In the genomic region with DNA sequence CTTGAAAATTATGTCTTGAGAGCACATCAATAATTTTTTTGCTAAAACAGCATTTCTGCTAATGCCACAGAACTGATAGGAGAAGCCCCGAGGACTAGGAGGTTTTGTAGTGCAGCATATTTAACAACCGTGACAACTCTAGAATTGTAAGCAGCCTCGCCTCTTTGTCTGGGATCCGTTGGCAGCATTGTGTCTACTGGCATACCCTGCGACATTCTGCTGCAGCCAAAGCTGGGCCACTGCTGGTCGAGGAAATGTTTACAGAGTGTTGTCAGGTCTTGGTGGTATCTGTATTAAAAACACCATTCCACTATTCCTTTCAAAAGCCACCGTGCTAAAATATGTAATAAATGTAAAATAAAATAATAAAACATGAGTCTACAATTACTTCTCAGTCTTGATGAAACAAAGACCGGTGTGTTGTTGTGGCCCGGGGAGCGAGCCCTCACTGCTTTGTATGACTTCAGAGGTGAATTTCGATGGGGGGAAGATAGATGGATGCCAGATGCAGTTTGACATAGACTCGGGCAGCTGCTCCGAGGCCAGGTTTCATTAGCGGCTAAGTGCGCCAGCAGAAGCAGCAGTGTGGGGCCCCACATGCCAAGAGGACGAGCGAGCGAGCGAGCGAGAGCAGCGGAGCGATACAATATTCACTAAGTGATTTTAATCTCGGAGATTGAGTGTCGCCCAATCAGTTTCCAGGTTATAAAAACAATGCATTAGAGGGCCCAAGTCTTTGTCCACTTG, we compare ENCODE assay signal across 8 mouse cellular contexts.
DNase-seq lines count a peak whose midpoint lies in the region; ATAC-seq and TF ChIP-seq lines count a peak whose summit lies in the region.

No protein-coding gene starts in this region.

- no peak overlapping the region for H3K9ac ChIP-seq in forebrain, embryonic 16.5 days (replicated peaks; ENCODE audit: low read depth, low read length)
- no peak overlapping the region for H3K9ac ChIP-seq in intestine, postnatal 0 days (ENCODE audit: low read depth, low read length)
- 0 out of 2 replicates have a peak overlapping the region, but pooled peaks have one; percentile 29 for H3K9ac ChIP-seq in midbrain, embryonic 14.5 days (replicated peaks; ENCODE audit: low read length)

- no peaks in the 10 kb centered on the region for H3K4me1 ChIP-seq in lung, adult 2 months (ENCODE audit: control insufficient read depth, insufficient read depth, low read length)
- H3K4me1 ChIP-seq in forebrain, embryonic 16.5 days (replicated peaks; ENCODE audit: control insufficient read depth, insufficient read depth, low read length), result no peaks in the 10 kb centered on the region
- no peaks in the 10 kb centered on the region for H3K4me1 ChIP-seq in intestine, postnatal 0 days (replicated peaks; ENCODE audit: control insufficient read depth, insufficient read depth, low read length)
- peaks cover 8% of the 10 kb centered on the region; the same call in 1 of the 2 replicates for H3K4me1 ChIP-seq in midbrain, embryonic 14.5 days (ENCODE audit: control insufficient read depth, insufficient read depth, low read length)

- peak overlapping the region; percentile 23 for H3K4me3 ChIP-seq in lung, adult 2 months (replicated peaks; ENCODE audit: extremely low read depth, low read depth, low read length)
- H3K4me3 ChIP-seq in forebrain, embryonic 16.5 days (replicated peaks; ENCODE audit: low read length), result no peak overlapping the region
- no peak overlapping the region for H3K4me3 ChIP-seq in intestine, postnatal 0 days (ENCODE audit: low read depth, low read length)
- H3K4me3 ChIP-seq in midbrain, embryonic 14.5 days (replicated peaks; ENCODE audit: low read depth, low read length), result no peak overlapping the region

- TF ChIP-seq POLR2A in lung, adult 2 months (IDR thresholded peaks at IDR 0.05; ENCODE audit: borderline replicate concordance, extremely low read depth, low read depth, low read length), result no peak

- H3K4me2 ChIP-seq in forebrain, embryonic 16.5 days (ENCODE audit: low read length), result no peak overlapping the region
- H3K4me2 ChIP-seq in intestine, postnatal 0 days (replicated peaks; ENCODE audit: low read depth), result 0 out of 2 replicates have a peak overlapping the region, but pooled peaks have one; percentile 22
- H3K4me2 ChIP-seq in midbrain, embryonic 14.5 days (ENCODE audit: low read length), result peak overlapping the region; percentile 44

- H3K27ac ChIP-seq in forebrain, embryonic 16.5 days (ENCODE audit: low read length), result peak overlapping the region; percentile 1
- H3K27ac ChIP-seq in intestine, postnatal 0 days (ENCODE audit: low read depth, low read length), result no peak overlapping the region
- H3K27ac ChIP-seq in midbrain, embryonic 14.5 days (replicated peaks; ENCODE audit: low read depth, low read length), result peak overlapping the region; percentile 86

- no peaks in the 10 kb centered on the region for H3K9me3 ChIP-seq in forebrain, embryonic 16.5 days (ENCODE audit: control insufficient read depth, low read length)
- no peaks in the 10 kb centered on the region for H3K9me3 ChIP-seq in intestine, postnatal 0 days (ENCODE audit: control insufficient read depth)
- no peaks in the 10 kb centered on the region for H3K9me3 ChIP-seq in midbrain, embryonic 14.5 days (ENCODE audit: control insufficient read depth, low read length)

- TF ChIP-seq CTCF in lung, adult 2 months (IDR thresholded peaks at IDR 0.05; ENCODE audit: insufficient read depth, low read length), result no peak
- TF ChIP-seq CTCF in intestine, postnatal 0 days (IDR thresholded peaks at IDR 0.05; ENCODE audit: low read depth), result no peak

- no peaks in the 10 kb centered on the region for H3K36me3 ChIP-seq in forebrain, embryonic 16.5 days (ENCODE audit: control insufficient read depth, insufficient read depth)
- no peaks in the 10 kb centered on the region for H3K36me3 ChIP-seq in intestine, postnatal 0 days (ENCODE audit: control insufficient read depth, insufficient read depth)
- H3K36me3 ChIP-seq in midbrain, embryonic 14.5 days (ENCODE audit: control insufficient read depth, insufficient read depth, low read length), result no peaks in the 10 kb centered on the region

- whole genome bisulfite sequencing in lung, adult 2 months, result 52% methylated on average over 24 of the region's 24 CpGs
- 59% methylated on average over 24 of the region's 24 CpGs for WGBS in forebrain, embryonic 16.5 days
- 59% methylated on average over 24 of the region's 24 CpGs for WGBS in intestine, postnatal 0 days
- WGBS in midbrain, embryonic 14.5 days, result 21% methylated on average over 24 of the region's 24 CpGs

- DNase-seq in lung, adult 2 months, result no peak
- DNase-seq in lung, postnatal 25 days (ENCODE audit: low spot score), result no peak
- peak; percentile 81 for DNase-seq in midbrain, embryonic 14.5 days
- DNase-seq in thymus, postnatal 14 days, result no peak
- DNase-seq in adrenal gland, postnatal 4 days (ENCODE audit: low spot score in 2 of 2), result no peak

- peak; percentile 80 for ATAC-seq in forebrain, embryonic 16.5 days
- ATAC-seq in intestine, postnatal 0 days, result no peak
- peak; percentile 79; the same call in 1 of the 2 replicates for ATAC-seq in midbrain, embryonic 14.5 days (ENCODE audit: low FRiP score, low TSS enrichment)
- no peak for ATAC-seq in megakaryocyte, adult 5-6 weeks (ENCODE audit: poor library complexity, severe bottlenecking)

- no peaks in the 10 kb centered on the region for H3K27me3 ChIP-seq in forebrain, embryonic 16.5 days (replicated peaks; ENCODE audit: control insufficient read depth, insufficient read depth, low read length)
- no peaks in the 10 kb centered on the region for H3K27me3 ChIP-seq in intestine, postnatal 0 days (replicated peaks; ENCODE audit: control insufficient read depth, insufficient read depth, low read length)
- no peaks in the 10 kb centered on the region for H3K27me3 ChIP-seq in midbrain, embryonic 14.5 days (ENCODE audit: control insufficient read depth, insufficient read depth, low read length)

Comparison
In these comparisons a context has a peak if more than half of its experiments do, and no peak if none do; other contexts are left out.
1. ATAC-seq: peak in forebrain, embryonic 16.5 days (single experiment) and midbrain, embryonic 14.5 days (single experiment); none in intestine, postnatal 0 days (single experiment) and megakaryocyte, adult 5-6 weeks (single experiment).